Mouse (Mus musculus) limb, embryonic 12.5 days (tissue): Measurements from ENCODE around the gene Rdh13. TPM values are rescaled to one million over a fixed set of nuclear protein-coding genes. Genes with fewer than 3 reads are reported as not detected.
A peak's percentile ranks its signal among the peaks of the same experiment; 100 is the strongest.

Experiments
- ATAC-seq: fragments of 200-750 bp; cut with Nextera tagmentation; 2 replicates; pipeline ENCODE4 v1.8.0; 2017; ENCODE audit warnings: low read depth, moderate TSS enrichment; ENCODE audit not compliant: insufficient number of reproducible peaks, insufficient read depth, low FRiP score, low TSS enrichment
- H3K27ac ChIP-seq: fragments of 300-500 bp; sonication (generic); 2 replicates; pipeline ENCODE4 v1.5.1; 2016; ENCODE audit warnings: mild to moderate bottlenecking, moderate library complexity
- H3K27me3 ChIP-seq: fragments of 300-500 bp; sonication (generic); 2 replicates; pipeline ENCODE4 v1.6.1; 2016; ENCODE audit warnings: mild to moderate bottlenecking, moderate library complexity
- H3K36me3 ChIP-seq: fragments of 300-500 bp; sonication (generic); 2 replicates; pipeline ENCODE4 v1.6.1; 2016; ENCODE audit warnings: mild to moderate bottlenecking, moderate library complexity
- H3K4me1 ChIP-seq: fragments of 300-500 bp; sonication (generic); replicated peaks from 2 replicates; pipeline ENCODE4 v1.6.1; 2016
- H3K4me2 ChIP-seq: fragments of 300-500 bp; sonication (generic); 2 replicates; pipeline ENCODE4 v1.6.1; 2016; ENCODE audit warnings: mild to moderate bottlenecking, moderate library complexity
- H3K4me3 ChIP-seq: fragments of 300-500 bp; sonication (generic); replicated peaks from 2 replicates; pipeline ENCODE4 v1.5.1; 2016; ENCODE audit warnings: mild to moderate bottlenecking
- H3K9ac ChIP-seq: fragments of 300-500 bp; sonication (generic); replicated peaks from 2 replicates; pipeline ENCODE4 v1.6.1; 2016; ENCODE audit warnings: mild to moderate bottlenecking, moderate library complexity
- H3K9me3 ChIP-seq: fragments of 300-500 bp; sonication (generic); 2 replicates; pipeline ENCODE4 v1.6.1; 2016; ENCODE audit warnings: mild to moderate bottlenecking, moderate library complexity
- WGBS: fragments of 180-500 bp; shearing (Covaris S2); methylation state at CpG from one replicate; pipeline ENCODE4 v1.1.7; 2016; 5-methylcytosine and 5-hydroxymethylcytosine counted together
- polyA plus RNA-seq: library from polyadenylated mRNA; unstranded; fragments of >200 nt; fragmentation: Nextera tagmentation; extraction: Ambion mirVana; gene quantifications from 2 replicates; pipeline ENCODE4 v1.2.1, GENCODE M21; 2016

The Rdh13 gene
- polyA plus RNA-seq: 29.7 and 29.8 TPM in 2 replicates

- WGBS: under 1% methylated on average over 35 of the region's 35 CpGs
- Histone ChIP-seq H3K9ac (peak within 1 kb of the TSS; percentile 66), H3K4me1 (peaks cover 14% of the 10 kb centered on the region), H3K36me3 (peaks cover 39% of the 10 kb centered on the region), H3K27ac (peak within 1 kb of the TSS; percentile 73; the same call in 1 of the 2 replicates), H3K4me2 (peak within 1 kb of the TSS; percentile 64), H3K27me3 (no peaks in the 10 kb centered on the region), H3K9me3 (no peaks in the 10 kb centered on the region), H3K4me3 (peak within 1 kb of the TSS; percentile 75)
- peak; percentile 97 for ATAC-seq
These were observed at the start of gene Rdh13 for GRCm38 (mm10) chr7:4445216-4445791. TSS of gene Rdh13 (minus strand) at chr7:4445649.

- peaks cover 74% of the 10 kb centered on the region for H3K36me3 ChIP-seq
- WGBS: 94% methylated on average over 1 of the region's 1 CpGs
- ATAC-seq: no peak
These were observed 48.5 kb upstream of the Rdh13 start for GRCm38 (mm10) chr7:4493991-4494390.

DNA sequence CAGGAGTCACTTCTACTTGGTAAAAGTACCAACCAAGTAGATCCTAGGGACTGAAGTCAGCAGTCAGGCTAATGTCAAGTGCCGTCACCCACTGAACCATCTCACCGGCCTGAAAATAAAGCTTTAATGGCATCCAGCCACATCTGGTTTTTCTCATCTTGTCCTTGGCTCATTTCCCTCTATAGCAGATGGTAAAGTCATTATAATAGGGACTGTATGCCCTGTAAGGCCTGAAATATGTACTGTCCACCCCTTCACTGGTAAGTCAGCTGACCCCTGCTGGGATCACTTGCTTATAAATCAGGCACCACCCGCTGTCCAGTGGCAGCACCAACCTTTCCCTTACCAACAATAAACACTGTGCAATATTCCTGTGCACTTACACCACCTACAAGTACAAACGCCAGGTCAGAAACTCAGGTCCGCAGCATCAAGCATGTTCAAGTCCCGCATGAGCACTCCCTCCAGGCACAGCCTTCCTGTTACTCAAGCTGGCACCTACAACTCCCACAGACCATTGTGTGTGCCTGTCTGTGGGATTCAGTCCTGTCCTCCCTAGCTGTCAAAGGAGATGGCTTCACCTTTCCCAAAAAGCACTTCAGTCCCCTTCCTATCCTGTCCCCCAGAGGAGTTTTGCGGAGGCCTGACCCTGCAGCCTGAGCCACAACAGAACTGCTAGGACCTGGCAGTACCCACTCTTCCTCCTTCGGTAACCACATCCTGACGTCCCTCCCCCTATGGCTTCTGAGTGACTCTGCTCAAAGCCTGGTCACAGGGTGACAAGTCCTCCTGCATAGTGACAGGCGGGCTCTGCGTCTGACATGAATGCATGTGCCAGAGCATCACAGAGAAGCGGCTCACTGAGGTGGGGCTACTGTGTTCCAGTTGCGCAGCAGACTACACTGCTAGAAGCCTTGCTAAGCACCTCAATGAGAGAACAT is 47.1 kb upstream of the Rdh13 start:
- peak; percentile 56; the same call in 1 of the 2 replicates for ATAC-seq
- no peak overlapping the region for H3K4me2 ChIP-seq
- WGBS: 75% methylated on average over 13 of the region's 13 CpGs
- no peak overlapping the region for H3K4me3 ChIP-seq
- H3K9ac ChIP-seq: no peak overlapping the region
- peaks cover 18% of the 10 kb centered on the region for H3K4me1 ChIP-seq
- H3K9me3 ChIP-seq: no peaks in the 10 kb centered on the region
- H3K27me3 ChIP-seq: no peaks in the 10 kb centered on the region
- peaks cover 84% of the 10 kb centered on the region for H3K36me3 ChIP-seq
- H3K27ac ChIP-seq: peak overlapping the region; percentile 12; the same call in 1 of the 2 replicates

More at GRCm38 (mm10) chr7:4493991-4494390, 48.5 kb upstream of the Rdh13 start:
- Histone ChIP-seq H3K27me3 (no peaks in the 10 kb centered on the region), H3K4me1 (peaks cover 31% of the 10 kb centered on the region), H3K4me2 (no peak overlapping the region), H3K4me3 (no peak overlapping the region), H3K27ac (no peak overlapping the region), H3K9me3 (no peaks in the 10 kb centered on the region), H3K9ac (no peak overlapping the region)

DNA sequence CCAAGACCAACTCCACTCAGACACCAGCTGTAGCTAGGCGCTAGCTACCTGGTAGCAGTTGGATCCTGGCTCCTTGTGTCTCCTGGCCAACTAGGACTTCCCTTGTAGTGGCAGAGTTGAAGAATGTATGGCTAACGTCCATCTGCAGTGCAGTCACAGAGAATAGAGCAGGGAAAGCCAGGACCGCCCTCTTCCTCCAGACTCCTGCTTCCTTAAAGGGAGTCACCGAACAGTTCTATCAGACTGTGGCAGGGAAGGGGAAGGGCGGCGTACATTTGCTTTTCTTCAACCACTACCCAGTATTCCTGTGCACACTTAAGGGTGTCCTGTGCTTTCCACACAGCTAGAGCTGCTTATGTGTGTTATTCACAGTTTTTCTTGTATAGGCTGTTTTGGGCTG is 45.9 kb upstream of the Rdh13 start:
- Histone ChIP-seq H3K9ac (no peak overlapping the region), H3K4me3 (no peak overlapping the region), H3K27me3 (no peaks in the 10 kb centered on the region), H3K4me2 (no peak overlapping the region), H3K36me3 (peaks cover 85% of the 10 kb centered on the region), H3K4me1 (peaks cover 18% of the 10 kb centered on the region), H3K9me3 (no peaks in the 10 kb centered on the region), H3K27ac (no peak overlapping the region)
- 86% methylated on average over 6 of the region's 6 CpGs for WGBS
- ATAC-seq: no peak

DNA sequence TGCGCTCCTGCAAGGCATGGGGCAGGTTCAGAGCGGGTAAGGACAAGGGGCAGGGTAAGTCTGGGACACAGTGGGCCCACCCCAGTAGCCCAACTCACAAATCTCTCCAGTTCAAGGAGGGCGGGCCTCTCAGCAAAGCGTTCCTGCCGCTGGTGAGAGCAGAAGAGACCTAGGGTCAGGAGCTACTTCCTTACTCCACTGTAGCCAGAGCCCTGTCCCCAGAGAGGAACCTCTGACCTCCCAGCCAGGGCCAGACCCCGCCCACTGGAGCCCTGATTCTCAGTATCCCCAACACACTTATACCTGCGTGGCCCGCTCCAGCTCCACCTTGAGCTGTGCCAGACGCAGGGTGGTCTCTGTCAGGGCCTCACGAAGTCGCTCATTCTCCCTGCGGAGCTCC is 36.8 kb upstream of the Rdh13 start:
- 87% methylated on average over 12 of the region's 12 CpGs for WGBS

GRCm38 (mm10) chr7:4479674-4480073 is 34.2 kb upstream of the Rdh13 start:
- H3K9me3 ChIP-seq: no peaks in the 10 kb centered on the region
- 32% methylated on average over 6 of the region's 6 CpGs for WGBS
- H3K4me2 ChIP-seq: peak overlapping the region; percentile 76; the same call in 1 of the 2 replicates
- ATAC-seq: no peak
- peaks cover 25% of the 10 kb centered on the region for H3K27me3 ChIP-seq
- no peak overlapping the region for H3K27ac ChIP-seq
- peaks cover 40% of the 10 kb centered on the region for H3K36me3 ChIP-seq
- H3K4me1 ChIP-seq: peaks cover 19% of the 10 kb centered on the region
- H3K9ac ChIP-seq: no peak overlapping the region
- 0 out of 2 replicates have a peak overlapping the region, but pooled peaks have one; percentile 51 for H3K4me3 ChIP-seq

More for the DNA sequence above, 36.8 kb upstream of the Rdh13 start:
- Histone ChIP-seq H3K9me3 (no peaks in the 10 kb centered on the region), H3K4me3 (no peak overlapping the region), H3K4me1 (peaks cover 18% of the 10 kb centered on the region), H3K27ac (no peak overlapping the region), H3K36me3 (peaks cover 66% of the 10 kb centered on the region), H3K9ac (no peak overlapping the region), H3K4me2 (no peak overlapping the region), H3K27me3 (peaks cover 4% of the 10 kb centered on the region; the same call in 1 of the 2 replicates)
- no peak for ATAC-seq

- peak overlapping the region; percentile 61 for H3K9ac ChIP-seq
- ATAC-seq: no peak
- H3K4me3 ChIP-seq: peak overlapping the region; percentile 51
- H3K4me2 ChIP-seq: peak overlapping the region; percentile 76
- H3K27ac ChIP-seq: peak overlapping the region; percentile 95
- H3K36me3 ChIP-seq: peaks cover 32% of the 10 kb centered on the region
- peaks cover 33% of the 10 kb centered on the region for H3K27me3 ChIP-seq
- 3% methylated on average over 16 of the region's 16 CpGs for WGBS
- H3K4me1 ChIP-seq: peaks cover 19% of the 10 kb centered on the region
- H3K9me3 ChIP-seq: no peaks in the 10 kb centered on the region
These were observed 33.4 kb upstream of the Rdh13 start for GRCm38 (mm10) chr7:4478796-4479291.

DNA sequence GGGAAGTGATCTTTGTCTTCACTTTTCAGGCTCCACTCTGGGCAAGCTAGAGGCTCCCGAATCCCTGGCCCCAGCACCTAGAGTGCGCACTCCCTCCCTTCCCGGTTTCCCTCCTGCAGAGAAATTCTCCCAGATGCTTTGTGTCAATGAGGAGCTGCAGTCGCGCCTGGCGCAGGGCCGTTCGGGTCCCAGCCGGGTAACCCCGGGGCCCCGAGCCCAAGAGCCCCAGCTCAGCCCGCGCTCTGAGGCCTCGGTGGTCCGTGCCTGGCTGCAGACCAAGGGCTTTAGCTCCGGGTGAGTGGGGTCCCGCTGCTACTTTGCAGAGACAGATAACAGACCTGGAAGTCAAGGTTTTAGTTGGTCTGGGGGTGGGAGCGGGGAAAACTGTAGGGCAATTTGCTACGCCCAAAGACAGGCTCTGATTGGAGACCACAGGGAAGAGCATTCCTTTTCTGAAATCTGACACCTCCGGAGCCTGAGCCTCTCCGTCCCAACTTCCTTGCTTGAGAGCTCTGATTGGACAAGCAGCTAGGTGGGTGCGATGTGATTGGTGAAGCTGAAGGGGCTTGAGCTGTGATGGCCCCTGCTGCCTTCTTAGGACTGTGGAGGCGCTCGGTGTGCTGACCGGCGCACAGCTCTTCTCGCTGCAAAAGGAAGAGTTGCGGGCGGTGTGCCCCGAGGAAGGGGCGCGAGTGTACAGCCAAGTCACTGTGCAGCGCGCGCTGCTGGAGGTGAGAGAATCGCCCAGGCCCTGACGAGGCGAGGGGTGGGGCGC is 32.8 kb upstream of the Rdh13 start:
- Histone ChIP-seq H3K27me3 (peaks cover 40% of the 10 kb centered on the region), H3K9ac (peak overlapping the region; percentile 61), H3K27ac (peak overlapping the region; percentile 95), H3K4me2 (peak overlapping the region; percentile 76), H3K9me3 (no peaks in the 10 kb centered on the region), H3K4me1 (peaks cover 19% of the 10 kb centered on the region), H3K4me3 (peak overlapping the region; percentile 51), H3K36me3 (peaks cover 26% of the 10 kb centered on the region)
- peak; percentile 96 for ATAC-seq
- WGBS: under 1% methylated on average over 39 of the region's 39 CpGs

GRCm38 (mm10) chr7:4473940-4474339 is 28.5 kb upstream of the Rdh13 start:
- peaks cover 16% of the 10 kb centered on the region for H3K4me1 ChIP-seq
- WGBS: 10% methylated on average over 19 of the region's 19 CpGs
- 0 out of 2 replicates have a peak overlapping the region, but pooled peaks have one; percentile 1 for H3K4me3 ChIP-seq
- no peak for ATAC-seq
- H3K36me3 ChIP-seq: no peaks in the 10 kb centered on the region
- peaks cover 79% of the 10 kb centered on the region for H3K27me3 ChIP-seq
- no peak overlapping the region for H3K4me2 ChIP-seq
- no peaks in the 10 kb centered on the region for H3K9me3 ChIP-seq
- no peak overlapping the region for H3K27ac ChIP-seq
- no peak overlapping the region for H3K9ac ChIP-seq

DNA sequence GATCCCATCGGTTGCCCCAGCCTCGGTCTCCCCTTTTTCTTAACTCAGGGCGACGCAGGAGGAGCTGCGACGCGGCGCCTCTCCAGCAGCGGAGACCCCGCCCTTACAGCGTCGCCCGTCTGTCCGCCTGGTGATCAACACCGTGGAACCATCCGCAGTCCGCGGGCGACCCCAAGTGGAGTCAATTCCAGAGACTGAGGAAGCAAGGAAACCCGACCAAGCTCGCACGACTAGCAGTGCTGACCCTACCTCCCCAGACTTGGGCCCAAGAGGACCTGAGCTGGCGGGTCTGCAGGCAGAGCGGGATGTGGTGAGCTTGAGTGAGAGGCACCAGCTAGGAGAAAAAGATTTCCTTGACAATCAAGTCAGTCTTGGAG is 25.7 kb upstream of the Rdh13 start:
- peaks cover 69% of the 10 kb centered on the region for H3K27me3 ChIP-seq
- WGBS: under 1% methylated on average over 24 of the region's 24 CpGs

More for the DNA sequence above, 25.7 kb upstream of the Rdh13 start:
- Histone ChIP-seq H3K4me2 (peak overlapping the region; percentile 68), H3K4me1 (peaks cover 6% of the 10 kb centered on the region; the same call in 1 of the 2 replicates), H3K27ac (no peak overlapping the region), H3K36me3 (no peaks in the 10 kb centered on the region), H3K4me3 (peak overlapping the region; percentile 40), H3K9ac (peak overlapping the region; percentile 31; the same call in 1 of the 2 replicates), H3K9me3 (no peaks in the 10 kb centered on the region)
- peak; percentile 63 for ATAC-seq
